Mouse (Mus musculus) heart, embryonic 15.5 days (tissue): ENCODE measurements around the gene Foxn3. TPM values are rescaled to one million over a fixed set of nuclear protein-coding genes. Genes with fewer than 3 reads are reported as not detected.

Experiments
- ATAC-seq: fragments of 200-750 bp; cut with Nextera tagmentation; replicated peaks from 2 replicates; pipeline ENCODE4 v1.8.0; 2017; ENCODE audit warnings: low read depth, moderate TSS enrichment; ENCODE audit not compliant: insufficient number of reproducible peaks, insufficient read depth, low FRiP score
- H3K27ac ChIP-seq: fragments of 300-500 bp; sonication (generic); 2 replicates; pipeline ENCODE4 v1.5.1; 2015; ENCODE audit warnings: mild to moderate bottlenecking, inconsistent platforms
- H3K27me3 ChIP-seq: fragments of 300-500 bp; sonication (generic); 2 replicates; pipeline ENCODE4 v1.6.1; 2015; ENCODE audit warnings: inconsistent platforms
- H3K36me3 ChIP-seq: fragments of 300-500 bp; sonication (generic); 2 replicates; pipeline ENCODE4 v1.6.1; 2015; ENCODE audit warnings: mild to moderate bottlenecking, inconsistent platforms
- H3K4me1 ChIP-seq: fragments of 300-500 bp; sonication (generic); replicated peaks from 2 replicates; pipeline ENCODE4 v1.6.1; 2015; ENCODE audit warnings: inconsistent platforms
- H3K4me2 ChIP-seq: fragments of 300-500 bp; sonication (generic); 2 replicates; pipeline ENCODE4 v1.6.1; 2015; ENCODE audit warnings: inconsistent platforms, mild to moderate bottlenecking, moderate library complexity
- H3K4me3 ChIP-seq: fragments of 300-500 bp; sonication (generic); 2 replicates; pipeline ENCODE4 v1.5.1; 2015; ENCODE audit warnings: mild to moderate bottlenecking, inconsistent platforms
- H3K9ac ChIP-seq: fragments of 300-500 bp; sonication (generic); 2 replicates; pipeline ENCODE4 v1.6.1; 2015; ENCODE audit warnings: mild to moderate bottlenecking, inconsistent platforms
- H3K9me3 ChIP-seq: fragments of 300-500 bp; sonication (generic); replicated peaks from 2 replicates; pipeline ENCODE4 v1.6.1; 2016; ENCODE audit warnings: inconsistent platforms
- WGBS: fragments of 180-500 bp; shearing (Covaris S2); methylation state at CpG from one replicate; pipeline ENCODE4 v1.1.7; 2015; ENCODE audit warnings: mixed read lengths; 5-methylcytosine and 5-hydroxymethylcytosine counted together
- polyA plus RNA-seq: library from polyadenylated mRNA; unstranded; fragments of >200 nt; fragmentation: Nextera tagmentation; extraction: Ambion mirVana; gene quantifications from 2 replicates; pipeline ENCODE4 v1.2.1, GENCODE M21; 2015

Gene Foxn3
- polyA plus RNA-seq, 1 experiment from 2014 or later, result 57.5 TPM

- ATAC-seq, result no peak
- no peak overlapping the region for H3K9ac ChIP-seq
- 80% methylated on average over 7 of the region's 7 CpGs for WGBS
- H3K27ac ChIP-seq, result no peak overlapping the region
- no peaks in the 10 kb centered on the region for H3K9me3 ChIP-seq
- H3K4me3 ChIP-seq, result no peak overlapping the region
- H3K4me1 ChIP-seq, result peaks cover 4% of the 10 kb centered on the region; the same call in 1 of the 2 replicates
- no peak overlapping the region for H3K4me2 ChIP-seq
- H3K27me3 ChIP-seq, result no peaks in the 10 kb centered on the region
- no peaks in the 10 kb centered on the region for H3K36me3 ChIP-seq
Measured at GRCm38 (mm10) chr12:99183261-99183792, 380.1 kb downstream of the Foxn3 start.

DNA sequence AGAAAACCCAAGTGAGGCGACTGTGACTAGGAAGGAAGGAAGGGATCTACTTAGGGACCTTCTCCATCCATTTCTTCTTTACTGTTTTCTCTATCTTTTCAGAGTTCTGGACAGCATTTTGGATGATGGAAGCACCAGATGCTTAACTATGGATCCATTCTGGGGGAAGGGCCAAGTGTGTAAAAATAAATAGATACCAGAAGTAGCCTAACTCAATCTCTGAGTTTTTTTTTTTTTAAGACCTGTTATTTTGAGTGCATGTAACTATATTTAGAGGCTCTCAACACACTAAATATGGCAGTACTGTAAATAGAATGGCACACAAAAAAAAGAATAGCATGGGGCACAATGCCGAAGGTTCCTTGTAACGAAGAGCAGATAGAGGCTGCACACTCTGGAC, 381.0 kb downstream of the Foxn3 start:
- Histone ChIP-seq H3K36me3 (no peaks in the 10 kb centered on the region), H3K9me3 (no peaks in the 10 kb centered on the region), H3K4me2 (no peak overlapping the region), H3K4me3 (no peak overlapping the region), H3K27ac (peak overlapping the region; percentile 11; the same call in 1 of the 2 replicates), H3K9ac (no peak overlapping the region), H3K27me3 (no peaks in the 10 kb centered on the region), H3K4me1 (peaks cover 4% of the 10 kb centered on the region; the same call in 1 of the 2 replicates)
- WGBS, result 57% methylated on average over 3 of the region's 3 CpGs
- no peak for ATAC-seq

DNA sequence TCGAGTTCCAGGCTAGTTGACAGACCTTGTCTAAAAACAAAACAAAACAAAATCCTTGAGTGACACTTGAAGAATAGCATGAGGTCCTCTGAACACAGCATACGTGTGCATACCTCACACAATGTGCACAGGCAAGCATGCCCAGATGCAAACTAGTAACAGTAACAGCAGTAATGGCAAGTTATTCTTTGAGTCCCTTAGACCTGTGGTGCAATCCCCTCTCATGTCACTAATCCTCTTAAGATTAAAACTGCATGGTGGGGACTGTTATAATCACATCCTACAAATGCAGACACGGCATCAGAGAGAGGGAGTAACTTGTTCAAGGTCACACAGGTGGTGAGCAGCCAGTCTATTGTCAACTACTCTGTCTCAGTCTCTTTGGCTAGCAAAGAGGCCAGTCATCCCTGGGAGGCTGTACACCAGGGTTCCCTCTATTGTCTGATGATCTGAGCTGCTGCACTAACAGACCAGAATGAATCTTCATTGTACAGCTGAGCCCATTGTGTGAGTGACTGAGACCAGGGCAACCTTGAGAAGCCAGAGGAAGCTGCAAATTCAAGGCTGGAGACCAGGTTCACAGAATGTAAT, 383.1 kb downstream of the Foxn3 start:
- ATAC-seq, result no peak
- WGBS, result 57% methylated on average over 3 of the region's 3 CpGs
- peaks cover 4% of the 10 kb centered on the region for H3K4me1 ChIP-seq
- H3K4me2 ChIP-seq, result no peak overlapping the region
- no peaks in the 10 kb centered on the region for H3K9me3 ChIP-seq
- H3K9ac ChIP-seq, result no peak overlapping the region
- H3K27ac ChIP-seq, result no peak overlapping the region
- no peaks in the 10 kb centered on the region for H3K36me3 ChIP-seq
- no peaks in the 10 kb centered on the region for H3K27me3 ChIP-seq
- no peak overlapping the region for H3K4me3 ChIP-seq

DNA sequence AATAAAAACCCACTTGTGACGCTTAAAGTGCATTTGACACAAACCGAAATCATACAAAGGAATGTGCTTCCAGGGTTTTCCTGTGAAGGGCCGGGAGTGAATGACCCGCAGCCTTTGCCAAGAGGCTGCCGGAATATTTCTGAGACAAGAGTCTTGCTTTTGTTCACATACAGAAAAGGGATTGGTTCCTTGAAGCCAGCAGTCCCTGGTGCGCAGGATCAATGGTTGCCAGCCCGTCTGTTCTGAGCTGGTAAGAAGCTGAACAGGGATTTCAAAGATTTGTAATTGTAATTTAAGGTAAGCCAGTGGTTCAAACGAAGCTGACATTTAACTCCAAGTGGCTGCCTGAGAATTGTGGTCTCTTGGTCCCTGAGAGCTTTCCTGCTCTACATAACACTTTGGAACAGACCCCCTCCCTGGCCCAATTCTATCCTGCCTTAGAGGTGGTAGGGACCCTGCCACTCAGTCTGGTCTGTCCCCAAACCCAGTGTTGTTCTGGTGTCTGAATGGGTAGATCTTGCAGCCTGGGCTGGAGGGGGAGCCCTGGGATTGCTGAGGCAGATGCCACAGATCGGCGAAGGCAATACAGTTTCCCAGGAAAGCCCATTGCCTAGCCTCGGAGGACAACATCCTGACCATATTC, 388.3 kb downstream of the Foxn3 start:
- H3K4me2 ChIP-seq, result 0 out of 2 replicates have a peak overlapping the region, but pooled peaks have one; percentile 3
- no peak for ATAC-seq
- H3K9me3 ChIP-seq, result no peaks in the 10 kb centered on the region
- no peak overlapping the region for H3K9ac ChIP-seq
- peaks cover 7% of the 10 kb centered on the region for H3K4me1 ChIP-seq
- H3K4me3 ChIP-seq, result no peak overlapping the region
- 49% methylated on average over 11 of the region's 11 CpGs for WGBS
- no peaks in the 10 kb centered on the region for H3K36me3 ChIP-seq
- no peak overlapping the region for H3K27ac ChIP-seq
- no peaks in the 10 kb centered on the region for H3K27me3 ChIP-seq

DNA sequence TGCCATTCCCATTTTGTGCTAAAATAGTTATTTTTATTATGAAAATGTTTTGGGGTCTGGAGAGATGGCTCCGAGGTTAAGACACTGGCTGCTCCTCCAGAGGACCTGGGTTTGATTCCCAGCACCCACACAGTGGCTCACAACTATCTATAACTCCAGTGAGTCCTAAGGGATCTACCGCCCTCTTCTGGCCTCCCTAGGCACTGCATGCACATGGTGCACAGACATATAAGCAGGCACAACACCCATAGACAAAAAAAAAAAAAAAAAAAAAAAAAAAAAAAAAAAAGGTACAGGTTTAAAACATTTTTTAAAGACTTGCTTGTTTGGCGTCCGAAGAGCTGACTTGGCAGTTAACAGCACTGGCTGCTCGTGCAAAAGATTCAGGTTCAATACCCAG, 391.2 kb downstream of the Foxn3 start:
- Histone ChIP-seq H3K4me3 (no peak overlapping the region), H3K27me3 (no peaks in the 10 kb centered on the region), H3K9me3 (no peaks in the 10 kb centered on the region), H3K36me3 (no peaks in the 10 kb centered on the region), H3K4me2 (no peak overlapping the region), H3K9ac (no peak overlapping the region), H3K4me1 (peaks cover 7% of the 10 kb centered on the region), H3K27ac (no peak overlapping the region)
- 75% methylated on average over 5 of the region's 5 CpGs for WGBS
- no peak for ATAC-seq

DNA sequence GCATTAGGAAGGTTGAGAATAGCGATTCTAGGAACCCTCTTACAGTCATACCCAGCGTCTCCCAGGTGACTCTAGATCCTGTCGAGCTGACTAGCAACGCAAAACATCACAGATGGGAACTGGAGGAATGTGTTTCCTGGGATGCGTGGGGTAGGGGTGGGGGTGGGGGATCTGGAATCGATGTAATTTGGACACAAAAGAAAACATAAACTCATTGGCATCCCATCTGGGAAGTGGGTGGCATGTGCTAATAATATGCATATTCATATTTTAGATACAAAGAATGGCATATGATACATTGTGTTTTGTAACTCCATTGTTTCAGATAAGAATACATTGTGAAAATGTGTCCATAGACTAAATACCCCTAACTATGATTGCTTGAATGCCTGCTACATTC, 393.5 kb downstream of the Foxn3 start:
- Histone ChIP-seq H3K9ac (no peak overlapping the region), H3K4me2 (no peak overlapping the region), H3K27me3 (no peaks in the 10 kb centered on the region), H3K36me3 (no peaks in the 10 kb centered on the region), H3K4me1 (peaks cover 3% of the 10 kb centered on the region), H3K27ac (no peak overlapping the region), H3K9me3 (no peaks in the 10 kb centered on the region), H3K4me3 (no peak overlapping the region)
- no peak for ATAC-seq
- WGBS, result 79% methylated on average over 6 of the region's 6 CpGs

GRCm38 (mm10) chr12:99166091-99166490, 397.3 kb downstream of the Foxn3 start:
- no peaks in the 10 kb centered on the region for H3K9me3 ChIP-seq
- H3K36me3 ChIP-seq, result no peaks in the 10 kb centered on the region
- 90% methylated on average over 6 of the region's 6 CpGs for WGBS
- no peak overlapping the region for H3K27ac ChIP-seq
- no peaks in the 10 kb centered on the region for H3K4me1 ChIP-seq
- H3K4me3 ChIP-seq, result no peak overlapping the region
- ATAC-seq, result no peak
- H3K27me3 ChIP-seq, result no peaks in the 10 kb centered on the region
- H3K9ac ChIP-seq, result no peak overlapping the region
- no peak overlapping the region for H3K4me2 ChIP-seq

- ATAC-seq, result no peak
- Histone ChIP-seq H3K9ac (no peak overlapping the region), H3K9me3 (no peaks in the 10 kb centered on the region), H3K4me2 (no peak overlapping the region), H3K27ac (no peak overlapping the region), H3K36me3 (no peaks in the 10 kb centered on the region), H3K4me3 (no peak overlapping the region), H3K27me3 (no peaks in the 10 kb centered on the region), H3K4me1 (no peaks in the 10 kb centered on the region)
- WGBS, result 74% methylated on average over 9 of the region's 9 CpGs
Measured at GRCm38 (mm10) chr12:99163342-99163682, 400.1 kb downstream of the Foxn3 start.

DNA sequence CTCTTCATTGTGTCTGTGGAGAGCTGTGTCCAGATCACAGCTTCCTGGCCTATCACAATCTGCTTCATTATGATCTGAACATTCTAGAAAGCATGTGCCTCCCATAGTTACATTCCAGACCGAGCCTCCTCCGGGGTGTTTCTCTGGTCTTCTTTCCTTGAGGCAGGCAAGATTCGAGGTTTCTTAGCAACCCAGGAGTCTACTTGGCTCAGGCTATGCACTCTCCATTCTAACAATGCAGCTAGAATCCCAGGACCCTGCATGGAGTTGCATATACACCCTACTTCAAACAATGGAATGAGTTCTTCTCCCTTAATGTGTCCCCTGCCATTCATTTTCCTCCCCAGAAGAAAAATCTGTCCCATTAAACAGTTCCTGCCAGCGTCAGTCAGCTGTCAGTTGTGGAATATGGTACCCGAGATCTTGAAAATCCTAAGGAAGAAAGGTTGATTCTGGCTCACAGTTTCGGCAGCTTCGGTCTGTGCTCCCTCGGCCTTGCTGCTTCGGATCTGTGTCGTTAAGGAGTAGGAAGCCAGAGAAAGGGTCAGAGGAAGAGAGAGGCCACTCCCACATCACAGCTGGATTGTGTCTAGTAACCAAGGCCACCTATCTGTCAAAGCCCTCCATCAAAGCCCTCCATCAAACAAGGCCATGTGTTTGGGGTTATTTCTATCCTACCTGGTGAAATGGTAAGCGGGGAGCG, 400.6 kb downstream of the Foxn3 start:
- 77% methylated on average over 12 of the region's 12 CpGs for WGBS
- H3K4me2 ChIP-seq, result no peak overlapping the region

GRCm38 (mm10) chr12:99162188-99162587, 401.2 kb downstream of the Foxn3 start:
- H3K27ac ChIP-seq, result no peak overlapping the region
- H3K4me2 ChIP-seq, result peak overlapping the region; percentile 30
- no peaks in the 10 kb centered on the region for H3K9me3 ChIP-seq
- H3K4me1 ChIP-seq, result no peaks in the 10 kb centered on the region
- 61% methylated on average over 10 of the region's 10 CpGs for WGBS
- no peak for ATAC-seq
- H3K27me3 ChIP-seq, result no peaks in the 10 kb centered on the region
- no peak overlapping the region for H3K4me3 ChIP-seq
- no peaks in the 10 kb centered on the region for H3K36me3 ChIP-seq
- no peak overlapping the region for H3K9ac ChIP-seq

More for the DNA sequence above, 400.6 kb downstream of the Foxn3 start:
- H3K4me1 ChIP-seq, result no peaks in the 10 kb centered on the region
- no peaks in the 10 kb centered on the region for H3K36me3 ChIP-seq
- H3K27ac ChIP-seq, result no peak overlapping the region
- no peak overlapping the region for H3K9ac ChIP-seq
- no peak for ATAC-seq
- no peak overlapping the region for H3K4me3 ChIP-seq
- no peaks in the 10 kb centered on the region for H3K27me3 ChIP-seq
- H3K9me3 ChIP-seq, result no peaks in the 10 kb centered on the region

GRCm38 (mm10) chr12:99160061-99160460, 403.3 kb downstream of the Foxn3 start:
- Histone ChIP-seq H3K9ac (no peak overlapping the region), H3K4me2 (no peak overlapping the region), H3K27me3 (no peaks in the 10 kb centered on the region), H3K36me3 (no peaks in the 10 kb centered on the region), H3K4me1 (no peaks in the 10 kb centered on the region), H3K4me3 (no peak overlapping the region), H3K27ac (no peak overlapping the region), H3K9me3 (no peaks in the 10 kb centered on the region)
- 70% methylated on average over 8 of the region's 8 CpGs for WGBS
- no peak for ATAC-seq
